Mouse (Mus musculus): ENCODE measurements around the gene Bst2. TPM values are rescaled to one million over a fixed set of nuclear protein-coding genes. Genes with fewer than 3 reads are reported as not detected.

Gene Bst2
- polyA plus RNA-seq, 1 experiment from 2014 or later: 28.8 TPM

DNA sequence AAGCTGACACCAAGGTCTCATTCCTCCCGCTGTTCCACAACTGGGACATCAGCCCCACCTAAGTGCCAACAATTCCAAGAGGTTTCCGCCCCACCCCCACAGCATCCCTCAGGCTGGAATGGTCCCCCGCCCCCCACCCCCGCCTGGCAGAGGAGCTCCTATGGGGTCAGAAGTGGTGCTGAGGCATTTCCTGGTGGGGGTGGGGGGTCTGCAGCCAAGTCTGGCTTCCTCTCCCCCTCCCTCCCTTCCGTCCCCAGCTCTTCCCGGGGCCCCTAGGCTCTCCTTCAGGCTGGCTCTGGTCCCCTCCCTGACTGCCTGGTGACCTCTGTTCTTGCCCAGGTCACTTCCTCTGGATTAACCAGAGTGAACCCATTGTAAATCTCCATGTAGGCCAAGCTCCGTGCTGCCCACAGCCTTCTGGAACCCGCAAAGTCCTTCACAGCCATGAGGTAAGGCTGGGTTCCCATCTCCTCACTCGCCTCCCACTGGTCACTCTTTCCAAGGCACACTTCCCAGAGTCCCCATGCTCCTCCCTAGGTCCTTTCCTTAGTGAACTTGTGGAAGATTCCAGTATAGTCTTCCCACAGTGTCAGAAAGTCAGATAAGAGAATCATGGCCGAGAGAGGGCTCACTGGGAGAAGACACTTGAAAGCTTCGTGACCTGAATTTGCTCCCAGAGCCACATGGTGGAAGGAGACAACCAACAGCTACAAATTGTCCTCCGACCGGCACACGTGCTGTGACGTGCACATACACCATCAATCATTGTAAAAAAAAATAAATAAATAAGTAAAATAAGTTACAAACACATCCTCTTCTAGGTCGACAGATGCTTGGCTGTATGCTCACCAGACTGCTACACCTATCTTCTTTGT lies 38.2 kb downstream of the Bst2 start:
- WGBS: 29% methylated on average over 16 of the region's 16 CpGs
- no peaks in the 10 kb centered on the region for H3K9me3 ChIP-seq (replicated peaks)
- no peaks in the 10 kb centered on the region for H3K27me3 ChIP-seq (replicated peaks)
- peaks cover 2% of the 10 kb centered on the region; the same call in 1 of the 2 replicates for H3K36me3 ChIP-seq
- ATAC-seq (ENCODE audit: insufficient number of reproducible peaks, low FRiP score): peak; percentile 60
- H3K27ac ChIP-seq (ENCODE audit: poor library complexity, severe bottlenecking): peak overlapping the region; percentile 80
- peak overlapping the region; percentile 30 for H3K4me2 ChIP-seq
- peaks cover 50% of the 10 kb centered on the region for H3K4me1 ChIP-seq (replicated peaks)
- no peak overlapping the region for H3K4me3 ChIP-seq
- H3K9ac ChIP-seq: no peak overlapping the region

DNA sequence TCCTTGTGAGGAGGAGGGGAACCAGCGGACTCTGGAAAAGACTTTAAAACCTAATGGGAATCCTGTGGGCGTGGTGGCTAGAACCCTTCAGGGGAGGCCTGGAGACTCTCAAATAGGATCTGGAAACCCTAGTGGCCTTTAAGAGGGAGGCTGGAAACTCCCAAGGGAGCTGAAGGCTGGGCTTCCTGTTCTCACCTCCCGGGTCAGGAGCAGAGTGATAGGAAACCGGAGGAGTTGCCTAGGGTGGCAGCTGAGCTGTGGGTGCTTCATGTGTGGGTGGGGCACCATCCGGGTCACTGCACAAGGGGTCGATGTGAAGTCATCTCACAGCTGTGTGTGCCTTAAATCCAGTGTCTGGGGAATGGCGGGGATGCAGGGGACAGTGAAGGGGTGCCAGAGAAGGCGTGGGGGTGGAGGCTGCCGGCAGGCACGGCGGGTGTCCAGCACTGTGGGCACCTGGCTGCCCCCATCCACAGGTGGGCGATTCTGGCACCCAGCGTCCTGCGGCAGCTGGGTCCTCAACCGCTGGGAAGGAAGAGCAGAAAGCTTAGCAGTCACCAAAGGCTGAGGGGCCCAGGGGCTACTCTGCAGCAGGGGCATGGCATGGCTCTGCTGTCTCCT lies 39.3 kb downstream of the Bst2 start:
- Histone ChIP-seq H3K9ac (0 out of 2 replicates have a peak overlapping the region, but pooled peaks have one; percentile 38), H3K4me1 (replicated peaks) (peaks cover 50% of the 10 kb centered on the region), H3K27ac (ENCODE audit: poor library complexity, severe bottlenecking) (peak overlapping the region; percentile 80), H3K4me2 (peak overlapping the region; percentile 30), H3K4me3 (no peak overlapping the region), H3K27me3 (replicated peaks) (no peaks in the 10 kb centered on the region), H3K36me3 (peaks cover 10% of the 10 kb centered on the region), H3K9me3 (replicated peaks) (no peaks in the 10 kb centered on the region)
- ATAC-seq (ENCODE audit: insufficient number of reproducible peaks, low FRiP score): no peak
- WGBS: 16% methylated on average over 15 of the region's 15 CpGs

DNA sequence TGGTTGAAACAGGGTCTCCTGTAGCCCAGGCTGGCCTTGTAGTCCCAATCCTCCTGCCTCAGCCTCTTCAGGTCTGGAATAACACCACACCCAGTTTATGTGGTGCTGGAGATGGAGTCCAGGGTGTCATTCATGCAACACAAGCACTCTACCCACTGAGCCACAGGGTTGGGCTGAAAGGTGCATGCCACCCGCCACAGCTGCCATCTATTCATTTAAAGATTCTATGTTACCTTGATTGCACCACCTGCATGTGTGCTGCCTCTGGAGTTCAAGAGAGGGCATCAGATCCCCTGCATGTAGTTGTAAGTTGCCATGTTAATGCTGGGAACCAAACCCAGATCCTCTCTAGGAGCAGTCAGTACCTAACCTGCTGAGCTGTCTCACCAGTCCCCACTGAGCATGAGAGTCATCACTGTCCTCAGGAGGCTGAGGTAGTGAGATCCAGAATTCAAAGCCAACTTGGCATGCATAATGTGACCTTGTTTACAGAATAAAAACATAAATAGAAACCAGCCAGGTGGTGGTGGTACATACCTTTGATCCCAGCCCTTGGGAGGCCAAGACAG lies 40.1 kb downstream of the Bst2 start:
- Histone ChIP-seq H3K36me3 (peaks cover 18% of the 10 kb centered on the region), H3K4me3 (no peak overlapping the region), H3K4me1 (replicated peaks) (peaks cover 50% of the 10 kb centered on the region), H3K4me2 (no peak overlapping the region), H3K27ac (ENCODE audit: poor library complexity, severe bottlenecking) (peak overlapping the region; percentile 80), H3K9ac (no peak overlapping the region), H3K9me3 (replicated peaks) (no peaks in the 10 kb centered on the region), H3K27me3 (replicated peaks) (no peaks in the 10 kb centered on the region)
- no peak for ATAC-seq (ENCODE audit: insufficient number of reproducible peaks, low FRiP score)
- 70% methylated on average over 1 of the region's 1 CpGs for WGBS

DNA sequence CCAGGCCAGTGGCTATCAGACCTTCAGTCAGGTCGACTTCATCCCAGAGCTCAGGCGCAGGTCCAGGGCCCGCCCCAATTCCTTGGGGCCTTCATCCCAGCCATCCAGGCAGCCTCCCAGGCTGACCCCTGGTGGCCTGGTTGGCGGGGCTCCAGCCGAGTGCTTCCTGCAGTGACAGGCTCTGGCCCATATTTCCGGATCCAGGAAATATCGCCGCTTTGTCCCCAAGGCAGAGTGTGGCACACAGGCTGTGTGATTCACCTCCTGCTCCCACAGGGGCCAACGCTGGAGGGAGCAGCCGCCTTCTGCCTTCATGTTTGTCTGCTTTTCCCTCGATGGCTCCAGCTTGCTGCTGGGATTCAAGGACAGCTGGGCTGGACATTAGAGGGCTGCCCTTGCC lies 40.8 kb downstream of the Bst2 start:
- peak; percentile 72 for ATAC-seq (ENCODE audit: insufficient number of reproducible peaks, low FRiP score)
- Histone ChIP-seq H3K9ac (no peak overlapping the region), H3K4me1 (replicated peaks) (peaks cover 50% of the 10 kb centered on the region)

DNA sequence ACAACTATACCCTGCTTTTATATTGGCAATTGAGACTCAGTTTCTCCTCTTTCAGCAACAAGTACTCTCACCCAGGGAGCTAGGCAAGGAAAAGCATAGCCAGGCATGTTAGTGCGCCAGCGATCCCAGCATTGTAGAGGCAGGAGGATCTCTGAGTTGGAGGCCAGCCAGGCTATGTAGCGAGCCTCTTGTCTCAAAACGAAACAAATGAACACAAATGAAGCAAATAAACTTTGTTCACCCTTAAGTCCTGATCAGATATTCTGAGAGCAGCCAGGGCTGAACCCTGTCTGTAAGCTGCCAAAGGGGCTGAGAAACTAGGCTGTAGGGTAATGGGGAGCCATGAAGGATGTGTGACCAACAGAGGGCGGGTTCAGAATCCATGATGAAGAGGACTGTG lies 41.4 kb downstream of the Bst2 start:
- ATAC-seq (ENCODE audit: insufficient number of reproducible peaks, low FRiP score): no peak
- Histone ChIP-seq H3K9ac (no peak overlapping the region), H3K36me3 (peaks cover 32% of the 10 kb centered on the region), H3K9me3 (replicated peaks) (no peaks in the 10 kb centered on the region), H3K27me3 (replicated peaks) (no peaks in the 10 kb centered on the region), H3K4me2 (no peak overlapping the region), H3K4me1 (replicated peaks) (peaks cover 50% of the 10 kb centered on the region), H3K4me3 (no peak overlapping the region), H3K27ac (ENCODE audit: poor library complexity, severe bottlenecking) (peak overlapping the region; percentile 80)
- 83% methylated on average over 5 of the region's 5 CpGs for WGBS

More for the DNA sequence above, 40.8 kb downstream of the Bst2 start:
- Histone ChIP-seq H3K4me3 (no peak overlapping the region), H3K9me3 (replicated peaks) (no peaks in the 10 kb centered on the region), H3K4me2 (no peak overlapping the region), H3K36me3 (peaks cover 25% of the 10 kb centered on the region), H3K27ac (ENCODE audit: poor library complexity, severe bottlenecking) (peak overlapping the region; percentile 80), H3K27me3 (replicated peaks) (no peaks in the 10 kb centered on the region)
- 24% methylated on average over 11 of the region's 11 CpGs for WGBS

DNA sequence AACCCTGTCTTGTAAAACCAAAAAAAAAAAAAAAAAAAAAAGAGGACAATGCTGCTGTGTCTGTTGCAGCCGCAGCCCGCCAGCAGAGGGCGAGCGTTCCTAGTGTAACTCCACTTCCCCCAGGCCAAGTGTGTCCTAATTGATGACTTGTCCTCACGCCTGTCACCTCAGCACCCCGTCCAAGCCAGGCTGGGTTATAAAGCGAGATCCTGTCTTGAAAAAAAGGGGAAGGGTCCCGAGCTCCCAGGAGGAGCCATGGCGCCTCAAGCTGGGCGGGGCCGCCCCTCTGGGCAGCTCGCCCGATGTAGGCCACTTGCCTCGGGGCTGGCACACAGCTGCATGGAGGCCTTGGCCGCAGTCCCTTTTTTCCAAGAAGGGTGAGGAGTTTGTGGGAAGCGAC lies 42.2 kb downstream of the Bst2 start:
- WGBS: 26% methylated on average over 16 of the region's 16 CpGs
- H3K4me3 ChIP-seq: no peak overlapping the region
- H3K27ac ChIP-seq (ENCODE audit: poor library complexity, severe bottlenecking): peak overlapping the region; percentile 80

DNA sequence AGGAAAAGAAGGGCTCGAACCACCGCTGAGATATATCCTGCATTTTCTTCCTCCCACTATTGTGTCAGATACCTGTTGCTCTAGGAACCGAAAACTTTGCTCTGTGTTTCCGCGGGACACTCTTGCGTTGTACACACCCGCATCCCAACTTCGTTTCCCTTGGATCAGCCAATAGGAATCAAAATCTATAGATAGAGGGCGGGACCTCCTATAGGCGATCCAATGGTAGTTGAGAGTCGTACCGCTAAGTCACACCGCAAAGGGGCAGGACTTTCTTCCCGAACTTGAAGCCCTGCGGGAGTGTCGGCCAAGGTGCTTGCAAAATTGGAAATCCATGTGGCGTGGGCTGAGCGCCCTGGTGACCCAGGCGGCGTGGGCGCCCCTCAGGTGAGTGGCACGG lies 48.8 kb downstream of the Bst2 start:
- ATAC-seq (ENCODE audit: insufficient number of reproducible peaks, low FRiP score): peak; percentile 88
- no peaks in the 10 kb centered on the region for H3K9me3 ChIP-seq (replicated peaks)
- peaks cover 37% of the 10 kb centered on the region for H3K36me3 ChIP-seq
- H3K27ac ChIP-seq (ENCODE audit: poor library complexity, severe bottlenecking): peak overlapping the region; percentile 88; the same call in 1 of the 2 replicates
- H3K9ac ChIP-seq: peak overlapping the region; percentile 91
- H3K4me3 ChIP-seq: peak overlapping the region; percentile 80
- WGBS: under 1% methylated on average over 22 of the region's 22 CpGs
- peaks cover 19% of the 10 kb centered on the region for H3K4me1 ChIP-seq (replicated peaks)
- 0 out of 2 replicates have a peak, but pooled peaks cover 3% of the 10 kb centered on the region for H3K27me3 ChIP-seq (replicated peaks)
- peak overlapping the region; percentile 96 for H3K4me2 ChIP-seq

More for the DNA sequence above, 42.2 kb downstream of the Bst2 start:
- Histone ChIP-seq H3K4me1 (replicated peaks) (peaks cover 50% of the 10 kb centered on the region), H3K4me2 (peak overlapping the region; percentile 27; the same call in 1 of the 2 replicates), H3K9ac (no peak overlapping the region), H3K27me3 (replicated peaks) (no peaks in the 10 kb centered on the region), H3K36me3 (peaks cover 40% of the 10 kb centered on the region), H3K9me3 (replicated peaks) (no peaks in the 10 kb centered on the region)
- peak; percentile 37; the same call in 1 of the 2 replicates for ATAC-seq (ENCODE audit: insufficient number of reproducible peaks, low FRiP score)

DNA sequence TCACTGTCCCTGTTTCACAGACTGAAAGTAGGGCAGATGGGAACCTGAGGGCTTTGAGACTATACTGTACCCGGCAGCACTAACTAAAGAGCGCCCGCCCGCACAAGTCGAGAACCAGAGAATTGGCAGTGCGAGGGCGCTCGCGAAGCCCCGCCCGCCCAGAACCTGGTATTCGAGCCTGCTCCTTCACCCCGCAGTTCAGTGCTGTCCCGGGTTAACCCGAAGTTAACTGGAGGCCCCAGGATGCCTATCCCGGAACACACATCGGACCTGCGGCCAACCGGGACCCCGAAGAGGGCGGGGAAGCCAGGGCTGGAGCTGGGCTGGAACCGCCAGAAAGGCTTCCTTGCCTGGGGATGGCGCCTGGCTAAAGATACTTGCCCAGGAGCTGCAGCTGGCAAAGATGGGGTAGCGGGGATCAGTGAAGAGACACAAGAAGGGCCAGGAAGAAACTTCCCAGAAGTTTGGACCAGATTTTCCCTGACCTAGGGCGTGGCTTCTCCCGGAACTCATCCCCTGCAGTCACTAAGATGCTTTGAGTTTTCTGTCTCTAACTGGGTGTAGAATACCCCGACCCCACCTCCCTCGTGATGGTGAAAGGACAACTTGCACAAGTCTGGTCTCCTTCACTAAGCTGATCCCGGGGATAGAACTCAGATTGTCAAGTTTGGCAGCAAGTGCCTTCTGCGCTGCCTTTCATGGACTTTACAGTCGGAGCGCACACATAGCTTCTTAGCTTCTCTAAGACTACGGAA lies 49.4 kb downstream of the Bst2 start, which contains the start of gene Gtpbp3:
Gtpbp3 (plus strand) TSS at position 413 of the 755 bp plus-strand sequence.
- Histone ChIP-seq H3K4me3 (peak within 1 kb of the TSS; percentile 80), H3K36me3 (peaks cover 36% of the 10 kb centered on the region), H3K27ac (ENCODE audit: poor library complexity, severe bottlenecking) (peak within 1 kb of the TSS; percentile 88), H3K9ac (peak within 1 kb of the TSS; percentile 91), H3K4me1 (replicated peaks) (peaks cover 19% of the 10 kb centered on the region), H3K27me3 (replicated peaks) (0 out of 2 replicates have a peak, but pooled peaks cover 6% of the 10 kb centered on the region), H3K9me3 (replicated peaks) (no peaks in the 10 kb centered on the region), H3K4me2 (peak within 1 kb of the TSS; percentile 96)
- WGBS: under 1% methylated on average over 33 of the region's 33 CpGs
- peak; percentile 34; the same call in 1 of the 2 replicates for ATAC-seq (ENCODE audit: insufficient number of reproducible peaks, low FRiP score)

DNA sequence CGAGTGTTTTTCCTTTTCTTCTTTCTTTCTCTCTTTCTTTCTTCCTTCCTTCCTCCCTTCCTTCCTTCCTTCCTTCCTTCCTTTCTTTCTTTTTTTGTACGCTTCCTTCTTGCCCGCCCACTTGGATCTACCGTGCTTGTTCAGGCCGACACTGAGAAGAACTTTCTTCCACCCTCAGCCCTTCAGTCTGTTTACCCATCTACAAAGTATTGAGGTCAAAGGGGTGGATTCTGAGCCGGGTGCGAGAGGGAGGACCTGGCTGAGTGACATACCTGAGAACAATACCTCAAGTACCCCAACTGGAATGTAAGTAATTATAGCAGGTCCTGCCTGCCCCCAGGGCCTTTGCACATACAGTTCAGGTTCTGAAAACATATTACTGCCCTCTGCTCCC lies 51.1 kb downstream of the Bst2 start:
- Histone ChIP-seq H3K4me1 (replicated peaks) (peaks cover 19% of the 10 kb centered on the region), H3K27me3 (replicated peaks) (peaks cover 23% of the 10 kb centered on the region), H3K4me2 (peak overlapping the region; percentile 92), H3K9ac (no peak overlapping the region), H3K36me3 (peaks cover 20% of the 10 kb centered on the region), H3K4me3 (peak overlapping the region; percentile 76), H3K9me3 (replicated peaks) (no peaks in the 10 kb centered on the region), H3K27ac (ENCODE audit: poor library complexity, severe bottlenecking) (no peak overlapping the region)
- 31% methylated on average over 7 of the region's 7 CpGs for WGBS
- ATAC-seq (ENCODE audit: insufficient number of reproducible peaks, low FRiP score): no peak

Data from heart, embryonic 12.5 days (tissue).